Mouse (Mus musculus) Muller cell, postnatal 12 days (primary cell): ENCODE results near the gene Adgrl1.

Experiments
- DNase-seq: peaks from one replicate; pipeline ENCODE4 v3.0.0-alpha.2; 2015; ENCODE audit errors: inconsistent ontology term

Gene Adgrl1

GRCm38 (mm10) chr8:83901566-83902485 lies 1.9 kb downstream of the Adgrl1 start:
- DNase-seq = no peak

- peak; percentile 28 for DNase-seq
These were observed 3.2 kb downstream of the Adgrl1 start for GRCm38 (mm10) chr8:83902961-83903666.

GRCm38 (mm10) chr8:83908583-83908982 lies 8.7 kb downstream of the Adgrl1 start:
- DNase-seq = no peak

GRCm38 (mm10) chr8:83909311-83909710 lies 9.4 kb downstream of the Adgrl1 start:
- DNase-seq = no peak

GRCm38 (mm10) chr8:83911809-83912731 lies 12.2 kb downstream of the Adgrl1 start:
- DNase-seq = no peak

GRCm38 (mm10) chr8:83914232-83914631 lies 14.3 kb downstream of the Adgrl1 start:
- no peak for DNase-seq

GRCm38 (mm10) chr8:83914860-83915259 lies 15.0 kb downstream of the Adgrl1 start:
- DNase-seq = peak; percentile 16

GRCm38 (mm10) chr8:83916015-83916414 lies 16.1 kb downstream of the Adgrl1 start:
- peak; percentile 42 for DNase-seq

- DNase-seq = no peak
These were observed 17.7 kb downstream of the Adgrl1 start for GRCm38 (mm10) chr8:83917566-83917965.

- DNase-seq = peak; percentile 69
These were observed 21.7 kb downstream of the Adgrl1 start for GRCm38 (mm10) chr8:83921558-83921957.

- DNase-seq = no peak
These were observed 22.8 kb downstream of the Adgrl1 start for GRCm38 (mm10) chr8:83922727-83923126.

GRCm38 (mm10) chr8:83924585-83924984 lies 24.7 kb downstream of the Adgrl1 start:
- DNase-seq = no peak

GRCm38 (mm10) chr8:83926266-83926665 lies 26.4 kb downstream of the Adgrl1 start:
- no peak for DNase-seq

- DNase-seq = no peak
These were observed 34.3 kb downstream of the Adgrl1 start for GRCm38 (mm10) chr8:83934222-83934621.

- DNase-seq = no peak
These were observed 35.1 kb downstream of the Adgrl1 start for GRCm38 (mm10) chr8:83934994-83935393.

GRCm38 (mm10) chr8:83935435-83935834 lies 35.5 kb downstream of the Adgrl1 start:
- no peak for DNase-seq

- no peak for DNase-seq
These were observed 37.7 kb downstream of the Adgrl1 start for GRCm38 (mm10) chr8:83937645-83938044.

GRCm38 (mm10) chr8:83938330-83938729 lies 38.4 kb downstream of the Adgrl1 start:
- DNase-seq = no peak

- DNase-seq = no peak
These were observed 41.3 kb downstream of the Adgrl1 start for GRCm38 (mm10) chr8:83941066-83941677.

GRCm38 (mm10) chr8:83942446-83942845 lies 42.5 kb downstream of the Adgrl1 start:
- no peak for DNase-seq

- DNase-seq = no peak
These were observed 45.6 kb downstream of the Adgrl1 start for GRCm38 (mm10) chr8:83945540-83945939.
